Mouse (Mus musculus) MEL (cell line): ENCODE data around the gene Hoxc10. TPM values are rescaled to one million over a fixed set of nuclear protein-coding genes. Genes with fewer than 3 reads are reported as not detected.

Experiments
- DNase-seq: peaks from one replicate; pipeline ENCODE4 v3.0.0; 2011; ENCODE audit warnings: low read depth, low spot score
- H3K27ac ChIP-seq: 2 replicates; pipeline ENCODE4 v1.5.1; 2012; ENCODE audit warnings: low read depth, mild to moderate bottlenecking, control low read depth, low read length, moderate library complexity; ENCODE audit not compliant: control insufficient read depth
- H3K27me3 ChIP-seq, 2 experiments: fragments of 150-350 bp in 1 of 2; sonication (generic) in 1 of 2; 2 replicates each; pipeline ENCODE4 v1.6.1; 2012; ENCODE audit warnings: low read length in 2 of 2, mild to moderate bottlenecking in 2 of 2, improper control_type of control experiment in 1 of 2, moderate library complexity in 1 of 2; ENCODE audit not compliant: insufficient read depth in 2 of 2, control insufficient read depth in 1 of 2
- H3K36me3 ChIP-seq, 2 experiments: 2 replicates each; pipeline ENCODE4 v1.6.1; 2012 to 2014; ENCODE audit warnings: low read length in 2 of 2, improper control_type of control experiment in 1 of 2, inconsistent platforms in 1 of 2, mild to moderate bottlenecking in 1 of 2; ENCODE audit not compliant: insufficient read depth in 2 of 2, control insufficient read depth in 1 of 2
- H3K4me1 ChIP-seq, 2 experiments: fragments of 150-350 bp in 1 of 2; sonication (generic) in 1 of 2; 2 replicates each; pipeline ENCODE4 v1.6.1; 2012; ENCODE audit warnings: low read length in 2 of 2, improper control_type of control experiment in 1 of 2, mild to moderate bottlenecking in 1 of 2; ENCODE audit not compliant: insufficient read depth in 2 of 2, control insufficient read depth in 1 of 2
- H3K4me3 ChIP-seq, 2 experiments: fragments of 150-350 bp in 1 of 2; sonication (generic) in 1 of 2; 2 replicates each; pipeline ENCODE4 v1.5.1; 2012; ENCODE audit warnings: low read depth in 2 of 2, low read length in 2 of 2, mild to moderate bottlenecking in 2 of 2, moderate library complexity in 2 of 2, control low read depth in 1 of 2, improper control_type of control experiment in 1 of 2; ENCODE audit not compliant: control insufficient read depth in 1 of 2, insufficient read depth in 1 of 2
- H3K79me2 ChIP-seq: 2 replicates; pipeline ENCODE4 v1.6.1; 2012; ENCODE audit warnings: mild to moderate bottlenecking, low read length, moderate library complexity; ENCODE audit not compliant: control insufficient read depth, poor library complexity, insufficient read depth
- H3K9ac ChIP-seq: 2 replicates; pipeline ENCODE4 v1.6.1; 2012; ENCODE audit warnings: low read depth, mild to moderate bottlenecking, control low read depth, low read length, moderate library complexity; ENCODE audit not compliant: control insufficient read depth, poor library complexity, severe bottlenecking
- H3K9me3 ChIP-seq: fragments of 150-350 bp; sonication (generic); replicated peaks from 2 replicates; pipeline ENCODE4 v1.6.1; 2012; ENCODE audit warnings: mild to moderate bottlenecking, low read length, improper control_type of control experiment, moderate library complexity; ENCODE audit not compliant: insufficient read depth
- BHLHE40 ChIP-seq: IDR thresholded peaks from 2 replicates; pipeline ENCODE4 v1.6.1; 2012; ENCODE audit warnings: low read depth, mild to moderate bottlenecking, inconsistent platforms, low read length, improper control_type of control experiment, borderline replicate concordance
- CHD1 ChIP-seq: IDR thresholded peaks from 2 replicates; pipeline ENCODE4 v1.6.1; 2012; ENCODE audit warnings: low read depth, mild to moderate bottlenecking, inconsistent platforms, low read length, improper control_type of control experiment
- CHD2 ChIP-seq: IDR thresholded peaks from 2 replicates; pipeline ENCODE4 v1.6.1; 2011; ENCODE audit warnings: low read length, improper control_type of control experiment
- E2F4 ChIP-seq: IDR thresholded peaks from 2 replicates; pipeline ENCODE4 v1.6.1; 2011; ENCODE audit warnings: low read depth, low read length, improper control_type of control experiment, borderline replicate concordance
- ELF1 ChIP-seq: IDR thresholded peaks from 2 replicates; pipeline ENCODE4 v1.6.1; 2014; ENCODE audit warnings: low read depth, mild to moderate bottlenecking, inconsistent platforms, low read length, improper control_type of control experiment, moderate library complexity
- EP300 ChIP-seq, 2 experiments: IDR thresholded peaks; 2 replicates each; pipeline ENCODE4 v1.6.1; 2011; ENCODE audit warnings: improper control_type of control experiment in 2 of 2, low read length in 2 of 2, low read depth in 1 of 2, mild to moderate bottlenecking in 1 of 2
- ETS1 ChIP-seq: IDR thresholded peaks from 2 replicates; pipeline ENCODE4 v1.6.1; 2012; ENCODE audit warnings: low read depth, mild to moderate bottlenecking, inconsistent platforms, low read length, improper control_type of control experiment, moderate library complexity
- GABPA ChIP-seq: IDR thresholded peaks from 2 replicates; pipeline ENCODE4 v1.6.1; 2012; ENCODE audit warnings: low read depth, mild to moderate bottlenecking, inconsistent platforms, low read length, improper control_type of control experiment, moderate library complexity
- GATA1 ChIP-seq: IDR thresholded peaks from 2 replicates; pipeline ENCODE4 v1.6.1; 2011; ENCODE audit warnings: low read depth, low read length, improper control_type of control experiment
- HCFC1 ChIP-seq: IDR thresholded peaks from 2 replicates; pipeline ENCODE4 v1.6.1; 2012; ENCODE audit warnings: low read depth, mild to moderate bottlenecking, inconsistent platforms, low read length, improper control_type of control experiment, moderate library complexity
- JUND ChIP-seq: IDR thresholded peaks from 2 replicates; pipeline ENCODE4 v1.6.1; 2011; ENCODE audit warnings: low read depth, mild to moderate bottlenecking, improper control_type of control experiment, low read length
- KAT2A ChIP-seq: conservative IDR thresholded peaks from 2 replicates; pipeline ENCODE4 v1.6.1; 2012; ENCODE audit warnings: low read depth, low read length, improper control_type of control experiment, inconsistent platforms
- MAFK ChIP-seq: IDR thresholded peaks from 2 replicates; pipeline ENCODE4 v1.6.1; 2011; ENCODE audit warnings: low read depth, mild to moderate bottlenecking, low read length, improper control_type of control experiment, borderline replicate concordance
- MAX ChIP-seq: IDR thresholded peaks from 2 replicates; pipeline ENCODE4 v1.6.1; 2011; ENCODE audit warnings: low read length, improper control_type of control experiment
- MAZ ChIP-seq: IDR thresholded peaks from 2 replicates; pipeline ENCODE4 v1.6.1; 2012; ENCODE audit warnings: low read depth, mild to moderate bottlenecking, inconsistent platforms, low read length, improper control_type of control experiment
- MEF2A ChIP-seq: IDR thresholded peaks from 2 replicates; pipeline ENCODE4 v1.6.1; 2014; ENCODE audit warnings: low read depth, mild to moderate bottlenecking, inconsistent platforms, low read length, improper control_type of control experiment; ENCODE audit not compliant: poor library complexity, insufficient replicate concordance, severe bottlenecking; ENCODE audit errors: extremely low read depth
- MXI1 ChIP-seq: IDR thresholded peaks from 2 replicates; pipeline ENCODE4 v1.6.1; 2011; ENCODE audit warnings: mild to moderate bottlenecking, low read depth, low read length, improper control_type of control experiment
- MYB ChIP-seq: IDR thresholded peaks from 2 replicates; pipeline ENCODE4 v1.6.1; 2011; ENCODE audit warnings: mild to moderate bottlenecking, low read depth, low read length, improper control_type of control experiment
- MYC ChIP-seq: IDR thresholded peaks from 2 replicates; pipeline ENCODE4 v1.6.1; 2011; ENCODE audit warnings: low read depth, mild to moderate bottlenecking, low read length, improper control_type of control experiment, moderate library complexity
- NELFE ChIP-seq: IDR thresholded peaks from 2 replicates; pipeline ENCODE4 v1.6.1; 2011; ENCODE audit warnings: low read depth, low read length, improper control_type of control experiment
- NRF1 ChIP-seq: IDR thresholded peaks from 2 replicates; pipeline ENCODE4 v1.6.1; 2014; ENCODE audit warnings: low read depth, mild to moderate bottlenecking, inconsistent platforms, low read length, improper control_type of control experiment, moderate library complexity; ENCODE audit not compliant: poor library complexity, insufficient read depth, severe bottlenecking
- POLR2A ChIP-seq, 2 experiments: IDR thresholded peaks; 2 replicates each; pipeline ENCODE4 v1.6.1; 2011 to 2012; ENCODE audit warnings: low read length in 2 of 2, mild to moderate bottlenecking in 2 of 2, control low read depth in 1 of 2, improper control_type of control experiment in 1 of 2, low read depth in 1 of 2, moderate library complexity in 1 of 2; ENCODE audit not compliant: control insufficient read depth in 1 of 2, insufficient read depth in 1 of 2, poor library complexity in 1 of 2
- POLR2AphosphoS2 ChIP-seq: IDR thresholded peaks from 2 replicates; pipeline ENCODE4 v1.6.1; 2011; ENCODE audit warnings: low read length, improper control_type of control experiment
- POLR2AphosphoS5 ChIP-seq: IDR thresholded peaks from 2 replicates; pipeline ENCODE4 v1.6.1; 2012; ENCODE audit warnings: low read depth, borderline replicate concordance, mild to moderate bottlenecking, inconsistent platforms, low read length, moderate library complexity, mixed read lengths
- RAD21 ChIP-seq: IDR thresholded peaks from 2 replicates; pipeline ENCODE4 v1.6.1; 2011; ENCODE audit warnings: mild to moderate bottlenecking, low read depth, low read length, improper control_type of control experiment
- RCOR1 ChIP-seq: IDR thresholded peaks from 2 replicates; pipeline ENCODE4 v1.6.1; 2012; ENCODE audit warnings: low read depth, mild to moderate bottlenecking, inconsistent platforms, low read length, improper control_type of control experiment
- SIN3A ChIP-seq: IDR thresholded peaks from 2 replicates; pipeline ENCODE4 v1.6.1; 2012; ENCODE audit warnings: low read length, improper control_type of control experiment, inconsistent platforms
- SMC3 ChIP-seq: IDR thresholded peaks from 2 replicates; pipeline ENCODE4 v1.6.1; 2011; ENCODE audit warnings: low read depth, low read length, improper control_type of control experiment
- TAL1 ChIP-seq: IDR thresholded peaks from 2 replicates; pipeline ENCODE4 v1.6.1; 2012; ENCODE audit warnings: mild to moderate bottlenecking, inconsistent platforms, low read length, moderate library complexity, mixed read lengths
- TBP ChIP-seq: IDR thresholded peaks from 2 replicates; pipeline ENCODE4 v1.8.0; 2011; ENCODE audit warnings: low read depth, low read length, improper control_type of control experiment
- TCF12 ChIP-seq: IDR thresholded peaks from 2 replicates; pipeline ENCODE4 v1.6.1; 2014; ENCODE audit warnings: low read depth, mild to moderate bottlenecking, inconsistent platforms, low read length, improper control_type of control experiment, moderate library complexity
- UBTF ChIP-seq: IDR thresholded peaks from 2 replicates; pipeline ENCODE4 v1.6.1; 2012; ENCODE audit warnings: low read depth, mild to moderate bottlenecking, inconsistent platforms, low read length, improper control_type of control experiment, moderate library complexity, borderline replicate concordance; ENCODE audit not compliant: insufficient read depth
- USF2 ChIP-seq, 2 experiments: IDR thresholded peaks; 2 replicates each; pipeline ENCODE4 v1.6.1; 2011 to 2012; ENCODE audit warnings: improper control_type of control experiment in 2 of 2, low read length in 2 of 2, borderline replicate concordance in 1 of 2, inconsistent platforms in 1 of 2, low read depth in 1 of 2, mild to moderate bottlenecking in 1 of 2; ENCODE audit not compliant: insufficient read depth in 1 of 2
- ZC3H11A ChIP-seq: IDR thresholded peaks from 2 replicates; pipeline ENCODE4 v1.6.1; 2012; ENCODE audit warnings: low read depth, mild to moderate bottlenecking, inconsistent platforms, low read length, improper control_type of control experiment
- ZNF384 ChIP-seq: IDR thresholded peaks from 2 replicates; pipeline ENCODE4 v1.6.1; 2012; ENCODE audit warnings: low read depth, mild to moderate bottlenecking, inconsistent platforms, low read length, improper control_type of control experiment
- polyA plus RNA-seq, 2 experiments: library from polyadenylated mRNA; stranded (reverse) in 1 of 2; unstranded in 1 of 2; fragments of >175 nt in 1 of 2; fragments of >200 nt in 1 of 2; gene quantifications; 2 replicates each; pipeline versions ENCODE4 v1.2.1 to v1.2.4; 2012; ENCODE audit warnings: low replicate concordance in 2 of 2, low read depth in 1 of 2; ENCODE audit not compliant: insufficient read length in 2 of 2, insufficient read depth in 1 of 2, missing spikeins in 1 of 2
- total RNA-seq: library from RNA; depleted of rRNA; stranded (reverse); fragments of 300-350 nt; gene quantifications from 2 replicates; pipeline ENCODE4 v1.2.3, GENCODE M21; 2012

Gene Hoxc10
- total and polyA plus RNA-seq, 3 experiments: 6.8 to 24.8 TPM; not detected in 1

GRCm38 (mm10) chr15:102998608-102999182 lies 32.1 kb downstream of the Hoxc10 start:
- H3K4me3 ChIP-seq: peak overlapping the region; percentile 68
- peak overlapping the region; percentile 99 for H3K27ac ChIP-seq
- H3K27me3 ChIP-seq: no peaks in the 10 kb centered on the region
- H3K79me2 ChIP-seq: peaks cover 24% of the 10 kb centered on the region
- no peaks in the 10 kb centered on the region for H3K9me3 ChIP-seq
- peak overlapping the region; percentile 98 for H3K9ac ChIP-seq
- peaks cover 15 to 34% of the 10 kb centered on the region in 2 experiments for H3K4me1 ChIP-seq
- peak; percentile 97 for DNase-seq
- peaks cover 0 to 31% of the 10 kb centered on the region in 2 experiments; a peak in 2 of 4 replicates for H3K36me3 ChIP-seq
- TF ChIP-seq TAL1 (peak; percentile 24; the same call in 1 of the 2 replicates), POLR2AphosphoS5 (no peak), BHLHE40 (peak; percentile 56; the same call in 1 of the 2 replicates), MAX (peak; percentile 56; the same call in 1 of the 2 replicates), SMC3 (no peak; the same call in 1 of the 2 replicates), TCF12 (peak; percentile 87), HCFC1 (peak; percentile 72), NELFE (no peak; the same call in none of the 2 replicates), USF2 (IDR thresholded peaks at IDR 0.05; ENCODE audit: borderline replicate concordance in 1 of 2, insufficient read depth in 1 of 2, low read depth in 1 of 2, low read length in 2 of 2) (no peak), POLR2AphosphoS2 (peak; percentile 86; the same call in 1 of the 2 replicates), CHD1 (peak; percentile 98), MAFK (peak; percentile 53; the same call in 1 of the 2 replicates), ZNF384 (peak; percentile 45; the same call in 1 of the 2 replicates), RAD21 (no peak), MYB (peak; percentile 85), GATA1 (peak; percentile 88), NRF1 (0 out of 2 replicates have a peak, but pooled peaks have one; percentile 32), ZC3H11A (peak; percentile 23; the same call in 1 of the 2 replicates), ETS1 (peak; percentile 90), CHD2 (peak; percentile 53), MYC (peak; percentile 52; the same call in 1 of the 2 replicates), ELF1 (peak; percentile 69), SIN3A (peak; percentile 89), MAZ (peak; percentile 91), MXI1 (no peak; the same call in none of the 2 replicates), JUND (peak; percentile 98), EP300 (IDR thresholded peaks at IDR 0.05; ENCODE audit: low read depth in 1 of 2, low read length in 2 of 2) (peak; percentile 74 to 86), KAT2A (peak; percentile 48; the same call in 1 of the 2 replicates), TBP (peak; percentile 97), MEF2A (peak; percentile 76; the same call in 1 of the 2 replicates), UBTF (no peak), GABPA (peak; percentile 79), E2F4 (peak; percentile 72), RCOR1 (peak; percentile 88), POLR2A (IDR thresholded peaks at IDR 0.05; ENCODE audit: control insufficient read depth in 1 of 2, insufficient read depth in 1 of 2, low read depth in 1 of 2, low read length in 2 of 2, poor library complexity in 1 of 2) (peak; percentile 37 to 63)
